Mouse (Mus musculus) cerebellum, adult 2 months (tissue): ENCODE data around the gene Rabgap1l. TPM values are rescaled to one million over a fixed set of nuclear protein-coding genes. Genes with fewer than 3 reads are reported as not detected.

Experiments
- DNase-seq, 2 experiments: peaks; one replicate each; pipeline ENCODE4 v3.0.0; 2021
- H3K27ac ChIP-seq: fragments of 200-500 bp; 2 replicates; pipeline ENCODE4 v1.5.1; 2012; ENCODE audit warnings: low read length, control low read depth, inconsistent platforms; ENCODE audit not compliant: insufficient read depth
- H3K27me3 ChIP-seq: fragments of 200-500 bp; 2 replicates; pipeline ENCODE4 v1.6.1; 2012; ENCODE audit warnings: inconsistent platforms, mild to moderate bottlenecking, low read length, moderate library complexity; ENCODE audit not compliant: control insufficient read depth, insufficient read depth
- H3K4me1 ChIP-seq: fragments of 200-500 bp; 2 replicates; pipeline ENCODE4 v1.6.1; 2011; ENCODE audit warnings: low read length; ENCODE audit not compliant: control insufficient read depth, insufficient read depth
- H3K4me3 ChIP-seq: fragments of 200-500 bp; replicated peaks from 2 replicates; pipeline ENCODE3; 2011; ENCODE audit warnings: mild to moderate bottlenecking, low read depth, low read length, control low read depth; ENCODE audit not compliant: insufficient read depth
- CTCF ChIP-seq: fragments of 200-500 bp; IDR thresholded peaks from 2 replicates; pipeline ENCODE4 v1.5.1; 2011; ENCODE audit warnings: low read depth, mild to moderate bottlenecking, control low read depth, low read length, moderate library complexity, borderline replicate concordance; ENCODE audit not compliant: insufficient read depth
- POLR2A ChIP-seq: fragments of 200-500 bp; IDR thresholded peaks from 2 replicates; pipeline ENCODE4 v1.6.1; 2011; ENCODE audit warnings: low read length, control low read depth, borderline replicate concordance; ENCODE audit not compliant: insufficient read depth
- WGBS: fragments of 180-500 bp; shearing (Covaris S2); methylation state at CpG from one replicate; pipeline ENCODE4 v1.1.7; 2018; 5-methylcytosine and 5-hydroxymethylcytosine counted together
- polyA plus RNA-seq: library from polyadenylated mRNA; depleted of rRNA; stranded (reverse); fragments of >200 nt; gene quantifications from 2 replicates; pipeline ENCODE4 v1.2.3, GENCODE M21; 2012

Rabgap1l gene
- polyA plus RNA-seq, 1 experiment, result 57.7 TPM

GRCm38 (mm10) chr1:160306336-160306735 is 486.7 kb downstream of the Rabgap1l start:
- peaks cover 3% of the 10 kb centered on the region; the same call in 1 of the 2 replicates for H3K4me1 ChIP-seq
- H3K27me3 ChIP-seq, result no peaks in the 10 kb centered on the region
- H3K4me3 ChIP-seq, result no peak overlapping the region
- no peak overlapping the region for H3K27ac ChIP-seq
- TF ChIP-seq POLR2A, result no peak
- TF ChIP-seq CTCF, result no peak
- DNase-seq, result no peak
- 89% methylated on average over 6 of the region's 6 CpGs for WGBS

- H3K27me3 ChIP-seq, result no peaks in the 10 kb centered on the region
- no peak overlapping the region for H3K4me3 ChIP-seq
- TF ChIP-seq CTCF, result no peak
- no peak for TF ChIP-seq POLR2A
- H3K4me1 ChIP-seq, result peaks cover 3% of the 10 kb centered on the region; the same call in 1 of the 2 replicates
- no peak for DNase-seq
- 96% methylated on average over 1 of the region's 1 CpGs for WGBS
- H3K27ac ChIP-seq, result no peak overlapping the region
Observed at GRCm38 (mm10) chr1:160305826-160306225, 487.2 kb downstream of the Rabgap1l start.

- Histone ChIP-seq H3K27me3 (no peaks in the 10 kb centered on the region), H3K27ac (no peak overlapping the region), H3K4me1 (peaks cover 9% of the 10 kb centered on the region; the same call in 1 of the 2 replicates), H3K4me3 (no peak overlapping the region)
- TF ChIP-seq POLR2A, result no peak
- no peak for TF ChIP-seq CTCF
- no peak for DNase-seq
- 59% methylated on average over 6 of the region's 6 CpGs for WGBS
Observed at GRCm38 (mm10) chr1:160304969-160305498, 488.0 kb downstream of the Rabgap1l start.

GRCm38 (mm10) chr1:160302268-160302667 is 490.7 kb downstream of the Rabgap1l start:
- TF ChIP-seq CTCF (no peak), POLR2A (no peak)
- no peak overlapping the region for H3K27ac ChIP-seq
- no peaks in the 10 kb centered on the region for H3K27me3 ChIP-seq
- no peak overlapping the region for H3K4me3 ChIP-seq
- 94% methylated on average over 1 of the region's 1 CpGs for WGBS
- peaks cover 11% of the 10 kb centered on the region; the same call in 1 of the 2 replicates for H3K4me1 ChIP-seq
- no peak for DNase-seq

GRCm38 (mm10) chr1:160301156-160301555 is 491.9 kb downstream of the Rabgap1l start:
- H3K4me3 ChIP-seq, result no peak overlapping the region
- peaks cover 11% of the 10 kb centered on the region; the same call in 1 of the 2 replicates for H3K4me1 ChIP-seq
- no peak for TF ChIP-seq POLR2A
- TF ChIP-seq CTCF, result no peak
- H3K27me3 ChIP-seq, result no peaks in the 10 kb centered on the region
- no peak overlapping the region for H3K27ac ChIP-seq
- peak in 1 of 2 experiments; percentile 63 for DNase-seq
- whole genome bisulfite sequencing, result 25% methylated on average over 6 of the region's 6 CpGs

GRCm38 (mm10) chr1:160300704-160301103 is 492.3 kb downstream of the Rabgap1l start:
- no peak for TF ChIP-seq POLR2A
- no peak for TF ChIP-seq CTCF
- no peaks in the 10 kb centered on the region for H3K27me3 ChIP-seq
- DNase-seq, result no peak
- H3K4me1 ChIP-seq, result peaks cover 11% of the 10 kb centered on the region; the same call in 1 of the 2 replicates
- WGBS, result 38% methylated on average over 2 of the region's 2 CpGs
- no peak overlapping the region for H3K4me3 ChIP-seq
- no peak overlapping the region for H3K27ac ChIP-seq

GRCm38 (mm10) chr1:160299979-160300378 is 493.0 kb downstream of the Rabgap1l start:
- no peak overlapping the region for H3K4me3 ChIP-seq
- H3K27ac ChIP-seq, result no peak overlapping the region
- peaks cover 11% of the 10 kb centered on the region; the same call in 1 of the 2 replicates for H3K4me1 ChIP-seq
- TF ChIP-seq POLR2A, result no peak
- H3K27me3 ChIP-seq, result no peaks in the 10 kb centered on the region
- WGBS, result 75% methylated on average over 4 of the region's 4 CpGs
- no peak for DNase-seq

- no peak for DNase-seq
- Histone ChIP-seq H3K27ac (no peak overlapping the region), H3K4me3 (no peak overlapping the region), H3K4me1 (peaks cover 8% of the 10 kb centered on the region; the same call in 1 of the 2 replicates), H3K27me3 (no peaks in the 10 kb centered on the region)
- WGBS, result 94% methylated on average over 1 of the region's 1 CpGs
- TF ChIP-seq CTCF, result no peak
- TF ChIP-seq POLR2A, result no peak
Observed at GRCm38 (mm10) chr1:160298893-160299292, 494.1 kb downstream of the Rabgap1l start.

- Histone ChIP-seq H3K27me3 (no peaks in the 10 kb centered on the region), H3K4me3 (no peak overlapping the region), H3K4me1 (peaks cover 8% of the 10 kb centered on the region; the same call in 1 of the 2 replicates), H3K27ac (no peak overlapping the region)
- 94% methylated on average over 3 of the region's 3 CpGs for WGBS
- TF ChIP-seq CTCF (no peak), POLR2A (no peak)
- no peak for DNase-seq
Observed at GRCm38 (mm10) chr1:160297701-160298100, 495.3 kb downstream of the Rabgap1l start.
